Mouse (Mus musculus) kidney, postnatal 10 days (tissue): Measurements from ENCODE around the gene Mamdc2.

ENCODE experiments used
- DNase-seq: peaks from one replicate; pipeline ENCODE4 v3.0.0; 2021; ENCODE audit warnings: mixed read lengths

The Mamdc2 gene

DNA sequence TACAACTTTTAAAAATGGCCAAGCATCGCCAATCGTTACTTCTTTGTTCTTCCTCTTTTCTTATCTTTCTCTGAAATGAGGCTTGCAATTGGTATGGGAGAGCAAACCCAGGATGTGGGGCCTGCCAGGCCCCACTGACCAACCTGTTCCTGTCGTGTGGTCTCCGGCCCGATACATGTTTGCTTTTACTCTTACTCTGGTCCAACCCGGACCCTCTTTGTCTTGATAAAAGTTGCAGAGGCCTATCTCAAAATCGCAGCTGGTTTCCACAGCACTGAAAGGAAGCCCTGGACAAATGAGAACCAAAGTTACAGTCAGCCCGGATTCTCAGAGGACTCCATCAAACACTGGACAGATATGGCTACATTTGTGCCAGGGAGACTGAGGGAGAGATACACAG lies 95.1 kb downstream of the Mamdc2 start:
- DNase-seq, result no peak

GRCm38 (mm10) chr19:23351808-23352491 lies 96.3 kb downstream of the Mamdc2 start:
- peak; percentile 57 for DNase-seq

- peak; percentile 28 for DNase-seq
These were observed 98.3 kb downstream of the Mamdc2 start for GRCm38 (mm10) chr19:23349930-23350329.

GRCm38 (mm10) chr19:23342782-23343181 lies 105.5 kb downstream of the Mamdc2 start:
- no peak for DNase-seq

- DNase-seq, result no peak
These were observed 115.4 kb downstream of the Mamdc2 start for GRCm38 (mm10) chr19:23332883-23333282.

DNA sequence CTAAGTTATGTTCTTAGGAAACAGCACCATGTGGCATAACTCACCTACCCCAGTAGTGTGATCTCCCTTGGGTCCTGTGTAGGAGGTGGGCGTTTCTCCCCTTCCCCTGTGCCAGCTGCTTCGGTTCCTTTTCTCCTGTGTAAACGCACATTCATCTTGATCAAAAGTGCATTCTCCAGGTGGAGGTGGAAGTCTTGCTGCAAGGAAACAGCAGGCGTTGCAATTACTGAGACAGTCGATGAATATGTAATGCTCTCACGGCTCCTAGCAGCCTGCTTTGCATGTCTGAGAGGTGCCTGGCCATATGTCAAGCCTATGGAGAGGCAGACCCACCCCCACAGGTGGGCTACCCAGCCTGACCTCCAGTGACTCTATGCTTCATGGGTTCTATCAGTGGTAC lies 117.4 kb downstream of the Mamdc2 start:
- DNase-seq, result no peak

- no peak for DNase-seq
These were observed 118.9 kb downstream of the Mamdc2 start for GRCm38 (mm10) chr19:23329346-23329745.

- DNase-seq, result no peak
These were observed 121.1 kb downstream of the Mamdc2 start for GRCm38 (mm10) chr19:23327056-23327640.

GRCm38 (mm10) chr19:23323107-23323506 lies 125.1 kb downstream of the Mamdc2 start:
- no peak for DNase-seq

- no peak for DNase-seq
These were observed 130.3 kb downstream of the Mamdc2 start for GRCm38 (mm10) chr19:23317989-23318358.

DNA sequence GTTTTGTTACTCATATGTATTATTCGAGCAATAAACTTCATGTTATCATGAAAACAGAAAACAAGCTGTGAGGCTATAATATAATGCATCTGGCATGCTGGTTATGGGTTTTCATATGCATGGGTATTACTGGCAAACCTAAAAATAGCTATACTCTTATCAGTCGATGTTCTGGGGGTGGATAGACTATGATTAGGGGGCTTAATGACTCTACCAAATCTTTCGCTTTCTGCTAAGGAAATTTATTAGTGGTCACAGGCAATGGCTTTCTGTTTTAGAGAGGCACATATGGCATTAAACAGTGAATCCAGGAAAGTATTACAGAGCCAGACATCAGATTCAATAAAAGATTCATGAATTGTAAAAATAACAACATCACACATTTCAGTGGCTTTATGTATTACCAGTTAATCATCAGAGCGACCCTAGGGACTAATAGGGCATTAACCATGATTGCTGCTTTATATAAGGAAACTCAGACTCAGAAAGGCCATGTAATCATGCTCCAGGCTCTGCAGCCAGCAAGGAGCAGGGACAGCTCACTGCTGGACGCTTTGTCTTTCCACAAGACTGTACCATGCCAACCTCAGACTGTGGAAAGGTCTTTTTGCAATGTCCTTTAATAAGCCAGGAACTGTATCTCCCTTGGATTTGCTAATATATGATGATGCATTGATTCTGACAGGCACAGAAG lies 130.8 kb downstream of the Mamdc2 start:
- no peak for DNase-seq

DNA sequence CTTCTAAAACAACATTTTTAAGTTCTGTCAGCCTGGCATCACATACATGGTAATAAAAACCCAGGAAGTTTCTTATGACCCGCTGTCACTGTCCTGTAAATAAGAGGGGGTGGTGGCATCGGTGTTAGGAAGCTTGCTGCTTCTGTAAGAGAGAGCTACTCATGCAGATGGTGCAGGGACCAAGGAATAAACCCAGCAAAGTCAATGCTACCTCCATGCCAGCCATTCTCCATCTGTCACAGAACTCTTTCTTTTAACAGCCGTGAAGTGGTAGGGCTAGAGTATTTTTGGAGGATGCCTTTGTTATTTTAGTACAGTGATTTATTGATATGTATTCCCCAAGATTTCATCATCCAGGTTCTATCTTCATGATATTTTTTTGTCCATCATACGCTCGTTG lies 131.4 kb downstream of the Mamdc2 start:
- no peak for DNase-seq

GRCm38 (mm10) chr19:23309979-23310378 lies 138.3 kb downstream of the Mamdc2 start:
- no peak for DNase-seq

DNA sequence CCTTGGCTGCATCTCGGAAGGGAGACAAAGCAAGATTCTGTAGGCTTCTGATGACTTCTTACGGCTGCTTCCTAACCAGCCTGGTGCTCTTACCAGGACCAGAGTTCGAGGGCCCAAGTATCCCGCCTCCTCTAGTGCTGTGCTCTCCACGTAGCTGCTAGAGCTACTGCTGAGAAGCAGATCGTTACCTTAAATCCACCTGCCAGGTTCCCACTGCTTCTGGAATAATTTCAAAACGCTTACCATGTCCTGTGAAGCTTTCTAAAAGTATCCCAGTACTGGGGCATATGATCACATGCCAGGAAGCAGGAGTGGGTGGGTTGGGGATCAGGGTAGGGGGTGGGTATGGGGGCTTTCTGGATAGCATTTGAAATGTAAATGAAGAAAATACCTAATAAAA lies 141.6 kb downstream of the Mamdc2 start:
- no peak for DNase-seq

DNA sequence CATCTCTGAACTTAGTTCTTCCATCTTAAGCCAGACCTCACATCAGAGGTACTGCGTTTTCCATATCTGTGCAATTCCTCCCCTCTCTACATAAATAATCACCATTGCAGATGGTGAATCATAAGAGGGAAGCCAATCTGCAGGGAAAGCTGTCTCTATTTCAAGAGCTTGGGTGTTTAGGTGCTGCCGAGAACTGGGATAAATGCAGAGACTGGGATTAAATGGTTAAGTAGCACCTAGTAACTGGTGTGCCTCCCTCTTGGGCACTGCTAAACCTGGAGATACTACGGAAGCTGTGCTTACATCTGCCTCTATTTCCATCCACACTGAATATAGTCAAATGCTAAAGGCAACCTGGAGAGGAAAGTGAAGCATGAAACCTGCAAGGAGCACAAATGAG lies 148.3 kb downstream of the Mamdc2 start:
- no peak for DNase-seq

DNA sequence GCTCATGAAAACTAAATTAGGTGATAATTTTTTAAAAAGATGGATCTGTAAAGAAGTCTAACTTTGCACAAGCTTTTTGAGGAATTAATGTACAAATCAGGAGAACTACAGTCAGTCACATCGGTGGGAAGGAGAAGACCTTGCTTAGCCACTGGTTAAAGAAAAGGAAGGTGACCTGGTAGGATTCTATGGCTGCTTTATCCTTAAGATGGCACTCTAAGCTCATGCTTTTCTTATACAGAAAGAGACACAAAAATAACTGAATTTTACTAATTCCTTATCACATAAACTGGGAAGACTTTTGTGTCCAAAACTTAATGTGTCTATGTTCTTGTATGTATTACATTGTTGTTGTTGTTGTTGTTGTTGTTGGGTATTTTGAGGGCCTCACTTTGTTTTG lies 149.3 kb downstream of the Mamdc2 start:
- DNase-seq, result no peak

GRCm38 (mm10) chr19:23297191-23297590 lies 151.1 kb downstream of the Mamdc2 start:
- DNase-seq, result no peak

DNA sequence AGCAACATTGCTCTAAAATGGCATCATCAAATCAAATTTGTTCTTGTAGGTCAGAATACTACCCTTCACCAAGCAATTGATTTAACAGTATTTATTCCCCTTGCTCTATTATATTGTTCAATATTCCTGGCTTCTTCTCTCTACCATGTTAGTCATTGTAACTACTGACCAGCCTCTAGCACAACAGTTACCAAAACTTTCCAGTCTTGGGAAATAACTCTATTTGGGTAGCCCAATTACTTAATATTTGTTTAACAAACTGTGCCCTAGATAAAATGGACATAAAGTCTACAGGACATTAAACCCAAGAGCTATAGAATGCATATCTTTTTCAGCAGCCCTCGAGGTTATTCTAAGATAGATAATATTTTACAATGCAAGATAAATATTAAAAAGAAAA lies 159.0 kb downstream of the Mamdc2 start:
- no peak for DNase-seq

DNA sequence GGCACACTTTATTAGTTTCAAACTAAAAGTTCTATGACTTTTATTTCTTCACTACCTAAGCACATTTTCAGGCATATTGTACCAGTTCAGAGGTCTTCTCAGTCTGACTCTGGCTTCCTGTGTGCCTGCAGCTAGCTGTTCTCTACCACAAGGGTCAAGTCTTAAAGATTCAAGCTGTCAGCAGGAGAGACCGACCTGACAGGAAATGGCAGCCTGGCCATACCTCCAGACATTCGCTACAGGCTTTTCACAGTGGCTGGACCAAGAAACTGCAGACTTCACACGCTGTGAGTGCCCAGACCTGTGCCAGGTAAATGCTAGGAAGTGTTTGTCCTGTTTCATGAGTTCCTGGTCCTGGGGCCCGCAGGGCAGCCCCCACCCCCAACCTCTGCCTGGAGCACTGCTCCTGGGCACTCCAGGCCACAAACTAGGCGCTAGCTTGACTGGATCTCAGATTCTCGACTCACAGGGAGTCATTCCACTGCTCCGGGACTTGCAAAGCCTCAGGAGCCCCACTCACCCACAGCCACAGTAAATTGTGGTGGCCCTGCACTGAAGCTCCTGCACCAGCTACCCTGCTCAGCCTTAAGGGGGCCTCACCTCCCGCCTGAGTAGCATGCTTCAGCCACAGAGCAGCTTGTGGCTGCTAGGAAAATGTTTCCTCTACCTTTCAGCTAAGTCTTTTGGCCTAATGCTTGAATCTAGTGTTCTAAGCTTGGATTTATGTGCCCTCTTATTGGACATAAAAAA lies 166.2 kb downstream of the Mamdc2 start:
- DNase-seq, result no peak

- DNase-seq, result no peak
These were observed 174.1 kb downstream of the Mamdc2 start for GRCm38 (mm10) chr19:23274054-23274724.

DNA sequence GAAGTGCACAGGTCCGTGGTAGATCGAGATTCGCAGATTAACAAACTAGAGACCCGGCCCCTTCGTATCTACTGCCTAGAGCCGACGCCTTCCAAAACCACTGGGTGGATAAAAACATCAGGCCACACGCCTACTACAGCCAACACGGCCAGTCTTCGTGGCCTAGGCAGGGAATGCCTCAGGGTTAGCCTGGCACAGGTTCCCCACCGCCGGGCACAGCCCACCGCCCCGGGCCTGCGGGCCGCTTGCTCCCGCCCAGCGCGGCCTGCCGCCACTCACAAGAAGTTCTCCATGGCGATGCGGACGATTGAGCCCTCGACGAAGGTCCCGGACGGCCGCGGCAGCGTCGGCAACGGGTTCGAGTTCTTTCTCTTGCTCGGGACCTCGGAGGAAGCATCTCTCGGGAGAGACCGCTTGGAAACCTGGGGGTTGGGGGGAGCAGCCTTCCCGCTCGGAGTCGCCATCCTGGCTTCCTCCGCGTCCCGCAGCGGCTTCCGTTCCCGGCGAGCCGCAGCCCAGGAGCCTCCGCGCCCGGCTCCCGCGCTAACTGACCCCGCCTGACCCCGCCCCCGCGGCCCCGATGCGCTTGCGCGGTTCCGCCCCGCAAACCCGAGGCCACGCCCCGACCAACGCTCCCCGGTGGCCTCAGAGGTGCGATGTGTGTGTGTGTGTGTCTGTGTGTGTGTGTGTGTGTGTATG lies 174.7 kb downstream of the Mamdc2 start, which contains the start of gene Smc5:
Smc5 (minus strand) TSS at position 543 of the 699 bp plus-strand sequence.
- DNase-seq, result peak; percentile 95

GRCm38 (mm10) chr19:23256771-23257170 lies 191.5 kb downstream of the Mamdc2 start:
- DNase-seq, result no peak
